Mouse (Mus musculus): ENCODE measurements around the gene Tbce.

- TF ChIP-seq TAL1 (conservative IDR thresholded peaks at IDR 0.05; ENCODE audit: low read depth, low read length) (no peak), CTCF (IDR thresholded peaks at IDR 0.05; ENCODE audit: low read depth, low read length) (no peak), POLR2AphosphoS5 (IDR thresholded peaks at IDR 0.05; ENCODE audit: insufficient replicate concordance, low read depth, low read length) (no peak), GATA2 (IDR thresholded peaks at IDR 0.05; ENCODE audit: borderline replicate concordance, low read depth, low read length) (no peak)
Measured at GRCm38 (mm10) chr13:13989135-13989534, 50.3 kb downstream of the Tbce start.

All from G1E (cell line).